Mouse (Mus musculus) gastrocnemius, postnatal 25 days (tissue): ENCODE data around the gene Slc16a9. TPM values are rescaled to one million over a fixed set of nuclear protein-coding genes. Genes with fewer than 3 reads are reported as not detected.

Experiments
- DNase-seq: peaks from one replicate; pipeline ENCODE4 v3.0.0; 2022
- total RNA-seq, 2 experiments: library from RNA; stranded (reverse); gene quantifications; 1 replicate in 1 of 2; 2 replicates in 1 of 2; pipeline ENCODE4 v1.2.3; 2021

Slc16a9 gene
- total RNA-seq, 2 experiments from 2014 or later: 2.8 to 8.5 TPM

- DNase-seq: no peak
Observed at GRCm38 (mm10) chr10:70301190-70301589, 56.3 kb downstream of the Slc16a9 start.

GRCm38 (mm10) chr10:70303203-70303602 is 58.3 kb downstream of the Slc16a9 start:
- DNase-seq: no peak

GRCm38 (mm10) chr10:70305683-70306082 is 60.8 kb downstream of the Slc16a9 start:
- DNase-seq: no peak

DNA sequence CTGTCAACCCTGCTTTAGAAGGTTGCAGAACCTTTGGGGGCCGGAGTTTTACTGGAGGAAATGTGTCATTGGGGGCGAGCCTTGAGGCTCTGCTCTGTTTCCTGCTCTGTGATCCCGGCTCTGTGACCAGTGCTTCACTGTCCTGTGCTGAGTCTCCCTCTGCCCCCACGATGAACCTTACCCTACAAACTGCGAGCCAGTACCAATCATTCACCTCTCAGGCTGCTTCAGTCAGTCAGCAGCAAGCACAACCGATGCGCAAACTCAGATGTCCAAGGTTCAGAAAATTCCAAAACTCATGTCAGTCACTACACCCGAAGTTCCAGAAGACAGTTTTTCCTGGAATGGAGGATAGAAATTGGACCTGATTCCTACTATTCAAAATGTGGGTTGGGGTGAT is 64.5 kb downstream of the Slc16a9 start:
- no peak for DNase-seq

DNA sequence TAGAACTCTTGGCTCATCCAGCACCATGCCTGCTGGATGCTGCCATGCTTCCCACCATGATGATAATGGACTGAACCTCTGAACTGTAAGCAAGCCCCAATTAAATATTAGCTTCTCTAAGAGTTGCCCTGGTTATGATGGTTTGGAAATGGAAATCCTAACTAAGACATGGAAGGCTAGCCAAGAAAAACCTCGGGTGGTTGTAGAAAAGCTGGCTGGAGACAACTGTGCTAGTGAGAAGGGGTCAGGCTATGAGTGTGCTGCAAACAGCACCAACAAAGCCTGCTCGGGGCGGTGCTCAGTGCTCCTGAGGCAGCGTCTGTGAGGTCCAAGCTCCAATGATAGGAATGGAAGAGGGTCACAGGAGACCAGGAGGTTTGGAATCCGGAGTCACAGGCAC is 65.7 kb downstream of the Slc16a9 start:
- DNase-seq: no peak

GRCm38 (mm10) chr10:70315895-70316294 is 71.0 kb downstream of the Slc16a9 start:
- no peak for DNase-seq

GRCm38 (mm10) chr10:70316856-70317255 is 72.0 kb downstream of the Slc16a9 start:
- no peak for DNase-seq

DNA sequence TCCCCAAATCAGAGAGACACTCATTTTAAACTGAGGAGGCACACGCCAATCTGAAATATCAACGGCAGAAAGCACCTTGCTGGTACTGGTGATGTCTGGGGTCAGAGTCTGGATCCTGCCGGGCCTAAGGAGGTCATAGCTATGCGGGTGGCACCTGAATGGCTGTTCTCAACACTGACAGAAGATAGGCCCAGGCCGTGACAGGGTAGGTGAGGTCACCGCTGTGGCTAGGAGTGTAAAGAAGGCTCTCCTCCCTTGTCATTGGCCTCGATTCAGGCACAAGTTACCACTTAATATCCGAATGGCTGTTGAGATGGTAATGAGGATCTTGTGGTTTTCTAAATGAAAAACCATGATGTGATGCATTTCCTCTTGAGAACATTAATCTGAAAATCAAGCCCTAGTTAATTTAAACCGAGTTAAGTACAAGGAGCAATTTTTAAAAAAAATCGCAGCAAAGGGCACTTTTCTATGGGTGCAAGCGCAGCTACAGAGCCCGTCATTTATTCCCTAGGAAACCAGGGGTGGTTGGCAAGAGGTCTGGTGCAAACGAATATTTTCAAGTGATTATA is 72.6 kb downstream of the Slc16a9 start:
- no peak for DNase-seq

GRCm38 (mm10) chr10:70318630-70319029 is 73.7 kb downstream of the Slc16a9 start:
- no peak for DNase-seq

GRCm38 (mm10) chr10:70325518-70325917 is 80.6 kb downstream of the Slc16a9 start:
- DNase-seq: no peak

DNA sequence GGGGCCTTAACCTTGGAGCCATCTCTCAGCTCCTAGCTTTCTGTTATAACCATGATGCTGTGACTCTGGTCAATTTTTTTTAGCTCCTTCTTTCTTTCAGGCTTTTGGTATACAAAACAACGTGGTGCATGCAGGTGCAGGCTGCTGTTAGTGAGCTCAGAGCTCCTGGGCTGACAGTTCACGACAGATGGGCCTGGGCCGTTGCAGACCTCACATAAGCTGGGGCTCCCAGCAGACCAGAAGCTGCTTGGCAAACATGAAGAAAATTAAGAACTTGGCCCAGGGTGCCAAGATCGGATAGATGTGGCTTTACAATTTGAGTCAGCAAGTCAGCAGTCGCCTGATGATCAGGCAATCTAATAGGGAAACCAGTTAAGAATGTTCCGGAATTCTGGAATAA is 82.4 kb downstream of the Slc16a9 start:
- DNase-seq: no peak

- no peak for DNase-seq
Observed at GRCm38 (mm10) chr10:70328139-70328538, 83.2 kb downstream of the Slc16a9 start.

Other genes starting within 250 kb of the Slc16a9 start
- 100 to 1,000 TPM in 1 of 2 experiments, 10 to 100 TPM in 1; 98.9 to 100 TPM for gene Ccdc6, start 148.0 kb upstream of the Slc16a9 start, total RNA-seq
- 100 to 1,000 TPM; 128 to 177 TPM for gene Mrln, start 40.4 kb upstream of the Slc16a9 start, total RNA-seq
- gene Fam13c, start 195.4 kb downstream of the Slc16a9 start, total RNA-seq: 1 to 10 TPM; 5.4 to 5.7 TPM